Mouse (Mus musculus) urinary bladder, postnatal 25 days (tissue): ENCODE results near the gene Gtdc1.
"Not testable (repeated sequence)": the region's sequence is repeated elsewhere in the genome, so short reads cannot be mapped to it uniquely, and the experiment has no call there.

Source experiments
- DNase-seq: peaks from one replicate; pipeline ENCODE4 v3.0.0; 2022; ENCODE audit warnings: low spot score

The Gtdc1 gene

GRCm38 (mm10) chr2:44736618-44737017 is 190.8 kb downstream of the Gtdc1 start:
- DNase-seq: no peak

- DNase-seq: no peak
Observed at GRCm38 (mm10) chr2:44721461-44721860, 206.0 kb downstream of the Gtdc1 start.

- DNase-seq: no peak
Observed at GRCm38 (mm10) chr2:44705883-44706615, 221.4 kb downstream of the Gtdc1 start.

- no peak for DNase-seq
Observed at GRCm38 (mm10) chr2:44700276-44700675, 227.2 kb downstream of the Gtdc1 start.

GRCm38 (mm10) chr2:44696441-44696840 is 231.0 kb downstream of the Gtdc1 start:
- no peak for DNase-seq

- no peak for DNase-seq
Observed at GRCm38 (mm10) chr2:44693898-44694297, 233.6 kb downstream of the Gtdc1 start.

GRCm38 (mm10) chr2:44664049-44664448 is 263.4 kb downstream of the Gtdc1 start:
- DNase-seq: no peak

- no peak for DNase-seq
Observed at GRCm38 (mm10) chr2:44659870-44660269, 267.6 kb downstream of the Gtdc1 start.

GRCm38 (mm10) chr2:44659011-44659410 is 268.4 kb downstream of the Gtdc1 start:
- no peak for DNase-seq

GRCm38 (mm10) chr2:44648537-44648936 is 278.9 kb downstream of the Gtdc1 start:
- DNase-seq: no peak

- DNase-seq: no peak
Observed at GRCm38 (mm10) chr2:44646398-44646797, 281.1 kb downstream of the Gtdc1 start.

- DNase-seq: no peak
Observed at GRCm38 (mm10) chr2:44639370-44639769, 288.1 kb downstream of the Gtdc1 start.

GRCm38 (mm10) chr2:44638157-44638556 is 289.3 kb downstream of the Gtdc1 start:
- DNase-seq: no peak

- no peak for DNase-seq
Observed at GRCm38 (mm10) chr2:44633971-44634370, 293.5 kb downstream of the Gtdc1 start.

GRCm38 (mm10) chr2:44633064-44633463 is 294.4 kb downstream of the Gtdc1 start:
- DNase-seq: no peak

- DNase-seq: no peak
Observed at GRCm38 (mm10) chr2:44632584-44632983, 294.9 kb downstream of the Gtdc1 start.

GRCm38 (mm10) chr2:44631064-44631463 is 296.4 kb downstream of the Gtdc1 start:
- DNase-seq: no peak

GRCm38 (mm10) chr2:44628778-44629177 is 298.7 kb downstream of the Gtdc1 start:
- no peak for DNase-seq

- DNase-seq: no peak
Observed at GRCm38 (mm10) chr2:44625154-44625553, 302.3 kb downstream of the Gtdc1 start.

- no peak for DNase-seq
Observed at GRCm38 (mm10) chr2:44622471-44622870, 305.0 kb downstream of the Gtdc1 start.

GRCm38 (mm10) chr2:44599653-44600052 is 327.8 kb downstream of the Gtdc1 start:
- not testable (repeated sequence) for DNase-seq

- DNase-seq: no peak
Observed at GRCm38 (mm10) chr2:44594276-44594675, 333.2 kb downstream of the Gtdc1 start.

GRCm38 (mm10) chr2:44590881-44591280 is 336.6 kb downstream of the Gtdc1 start:
- DNase-seq: no peak

GRCm38 (mm10) chr2:44584061-44584460 is 343.4 kb downstream of the Gtdc1 start:
- no peak for DNase-seq
